Mouse (Mus musculus) activated CD4-positive, CD25-positive, alpha-beta regulatory T cell, adult 4 months (primary cell): ENCODE measurements around the gene Rps27rt. TPM values are rescaled to one million over a fixed set of nuclear protein-coding genes. Genes with fewer than 3 reads are reported as not detected.
"Not testable (repeated sequence)": the region's sequence is repeated elsewhere in the genome, so short reads cannot be mapped to it uniquely, and the experiment has no call there.

Source experiments
- ATAC-seq: one replicate; pipeline ENCODE4 v1.8.0; 2017
- polyA plus RNA-seq, 2 experiments: library from polyadenylated mRNA; unstranded; fragments of 100-300 nt; shearing (Covaris generic); gene quantifications; one replicate each; pipeline ENCODE4 v1.2.1; 2017

Gene Rps27rt
- polyA plus RNA-seq, 2 experiments from 2014 or later: 2,827 to 5,236 TPM

DNA sequence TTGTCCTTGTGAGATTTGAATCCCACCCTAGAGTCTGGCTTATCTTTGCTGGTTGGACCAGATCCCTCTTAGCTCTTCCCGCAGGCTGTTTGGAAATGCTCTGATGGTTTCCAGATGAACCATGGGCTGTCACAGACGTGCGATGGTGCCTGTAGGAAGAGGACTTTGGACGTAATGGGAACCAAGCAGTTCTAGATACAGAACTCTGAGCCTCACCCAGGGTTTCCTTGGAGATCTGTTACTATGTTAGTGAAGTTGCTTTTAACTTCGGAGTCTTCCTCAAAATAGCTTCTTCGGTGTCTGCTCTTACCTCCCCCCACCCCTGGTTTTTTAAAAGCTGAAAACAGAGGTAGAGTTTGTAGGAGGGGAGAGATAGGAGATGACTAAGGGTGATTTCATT lies 2.6 kb downstream of the Rps27rt start:
- no peak for ATAC-seq

DNA sequence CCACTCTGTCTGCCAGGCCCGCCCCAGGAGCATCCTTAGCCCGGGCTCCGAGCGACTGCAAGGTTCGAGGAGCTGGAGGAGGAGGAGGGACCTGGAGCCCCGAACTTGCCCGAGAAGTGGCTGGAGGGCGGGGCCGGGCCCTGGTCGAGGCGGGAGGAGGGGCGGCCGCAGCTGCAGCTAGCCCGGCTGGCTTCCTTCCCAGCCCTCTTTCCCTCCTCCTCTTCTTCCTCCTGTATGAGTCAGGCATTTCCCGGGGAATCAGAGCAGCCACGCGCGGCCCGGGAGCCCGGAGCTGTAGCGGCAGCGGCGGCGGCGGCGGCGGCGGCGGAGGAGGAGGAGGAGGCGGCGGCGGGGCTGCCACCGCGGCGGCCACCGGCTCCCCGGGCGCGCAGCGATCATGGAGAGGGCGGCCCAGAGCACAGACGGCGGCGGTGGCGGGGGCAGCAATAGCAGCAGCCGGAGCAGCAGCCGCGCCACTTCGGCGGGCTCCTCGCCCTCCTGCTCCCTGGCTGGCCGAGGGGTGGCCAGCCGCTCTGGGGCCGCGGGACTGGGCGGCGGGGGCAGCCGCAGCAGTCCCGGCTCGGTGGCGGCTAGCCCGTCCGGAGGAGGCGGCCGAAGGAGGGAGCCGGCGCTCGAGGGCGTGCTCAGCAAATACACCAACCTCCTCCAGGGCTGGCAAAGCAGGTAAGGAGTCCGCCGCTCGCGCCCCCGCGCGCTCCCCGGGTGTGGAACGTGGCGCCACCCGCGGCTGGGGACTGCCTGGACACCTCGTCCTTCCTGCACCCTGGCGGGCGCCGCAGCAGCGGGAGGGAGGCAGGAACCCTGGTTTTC lies 4.0 kb downstream of the Rps27rt start, which contains the start of gene Osbpl10:
Gene Osbpl10, plus strand, starts transcription at position 289 of the 831 bp plus-strand sequence.
- no peak for ATAC-seq

DNA sequence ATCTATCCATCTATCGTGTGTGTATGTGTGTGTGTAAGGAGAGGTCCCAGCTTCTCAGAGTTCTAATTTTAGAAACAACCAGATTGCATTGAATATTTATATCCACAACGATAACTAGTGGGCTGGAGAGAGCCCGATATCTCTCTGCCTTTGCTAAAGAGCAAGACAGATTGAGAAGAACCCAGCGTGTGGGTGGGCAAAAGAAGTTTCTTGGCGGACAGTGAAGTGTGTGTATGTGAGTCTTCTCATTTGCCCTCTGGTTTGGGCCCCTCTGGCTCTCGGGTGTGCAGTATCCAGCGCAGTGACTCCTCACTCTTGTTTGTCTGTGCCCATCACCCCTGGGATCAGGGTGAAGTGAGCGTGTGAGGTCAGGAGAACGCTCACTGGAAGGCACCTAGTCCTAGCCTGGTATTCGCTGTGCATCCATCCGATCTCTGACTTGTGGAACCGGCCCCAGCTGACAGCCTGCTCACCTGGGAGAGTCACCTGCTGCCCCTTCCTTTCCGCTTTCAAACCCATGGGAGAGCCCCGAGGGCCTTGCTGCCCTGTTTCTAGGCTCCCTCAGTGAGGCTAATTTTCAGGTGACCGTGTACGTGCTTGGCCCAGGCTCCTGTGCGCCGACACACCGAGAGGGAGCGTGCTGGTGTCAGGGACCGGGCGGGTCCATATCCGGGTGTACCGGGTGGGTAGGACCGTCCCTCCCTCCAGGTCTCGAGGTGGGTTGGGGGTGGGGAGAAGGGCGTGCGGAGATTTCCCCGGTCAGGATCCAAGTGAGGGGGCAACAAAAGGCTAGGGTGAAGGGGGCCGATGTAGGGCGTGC lies 4.9 kb downstream of the Rps27rt start:
- ATAC-seq: no peak

DNA sequence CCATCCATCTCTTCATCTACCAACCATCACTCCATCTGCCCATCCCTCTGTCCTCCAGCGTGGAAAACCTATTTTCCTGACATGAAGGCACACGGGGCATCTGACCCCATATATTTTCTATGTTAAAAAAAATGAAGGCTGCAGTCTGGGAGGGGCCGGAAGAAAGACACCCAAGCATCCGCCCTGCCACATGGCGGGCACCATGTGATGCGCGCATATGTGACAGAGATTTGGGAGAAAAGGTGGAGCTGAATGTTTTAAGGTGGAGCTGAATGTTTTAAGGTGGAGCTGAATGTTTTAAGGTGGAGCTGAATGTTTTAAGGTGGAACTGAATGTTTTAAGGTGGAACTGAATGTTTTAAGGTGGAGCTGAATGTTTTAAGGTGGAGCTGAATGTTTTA lies 16.3 kb downstream of the Rps27rt start:
- not testable (repeated sequence) for ATAC-seq

DNA sequence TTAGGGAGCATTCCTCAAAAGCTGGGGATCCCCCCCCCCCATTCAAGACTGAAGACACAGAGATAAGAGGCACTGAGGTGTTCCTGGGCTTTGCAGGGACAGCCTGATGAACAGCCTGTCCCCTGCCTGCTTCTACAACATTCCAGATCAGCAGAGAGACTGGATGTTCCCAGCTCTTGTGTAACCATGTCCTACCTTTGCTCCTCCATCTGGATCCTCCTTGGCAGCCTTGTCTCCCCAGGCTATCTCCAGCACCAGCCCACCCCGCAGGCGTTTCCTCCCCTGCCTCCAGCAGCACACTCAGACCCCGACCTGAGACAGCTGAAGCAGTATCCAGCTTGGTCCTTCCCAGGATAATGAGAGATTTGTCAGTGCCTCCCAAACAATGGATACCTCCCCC lies 18.4 kb downstream of the Rps27rt start:
- no peak for ATAC-seq

DNA sequence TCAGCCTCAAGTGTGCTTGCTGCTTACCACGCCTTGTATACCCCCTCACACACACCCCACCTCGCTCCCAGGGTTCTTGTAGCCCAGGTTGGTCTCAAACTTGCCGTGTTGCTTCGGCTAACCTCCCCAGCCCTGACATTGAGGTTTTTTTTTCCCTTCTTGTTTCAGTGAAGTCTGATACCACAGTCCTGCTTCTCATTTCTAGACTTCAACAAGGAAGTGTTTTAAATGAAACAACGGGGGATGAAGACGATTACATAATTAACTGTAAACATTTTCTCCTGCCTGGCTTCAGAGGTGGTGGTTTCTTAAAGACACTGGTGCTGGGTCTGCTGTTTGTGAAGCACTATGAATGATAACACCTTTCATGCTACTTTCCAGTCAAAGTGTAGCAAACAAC lies 21.7 kb downstream of the Rps27rt start:
- ATAC-seq: no peak

DNA sequence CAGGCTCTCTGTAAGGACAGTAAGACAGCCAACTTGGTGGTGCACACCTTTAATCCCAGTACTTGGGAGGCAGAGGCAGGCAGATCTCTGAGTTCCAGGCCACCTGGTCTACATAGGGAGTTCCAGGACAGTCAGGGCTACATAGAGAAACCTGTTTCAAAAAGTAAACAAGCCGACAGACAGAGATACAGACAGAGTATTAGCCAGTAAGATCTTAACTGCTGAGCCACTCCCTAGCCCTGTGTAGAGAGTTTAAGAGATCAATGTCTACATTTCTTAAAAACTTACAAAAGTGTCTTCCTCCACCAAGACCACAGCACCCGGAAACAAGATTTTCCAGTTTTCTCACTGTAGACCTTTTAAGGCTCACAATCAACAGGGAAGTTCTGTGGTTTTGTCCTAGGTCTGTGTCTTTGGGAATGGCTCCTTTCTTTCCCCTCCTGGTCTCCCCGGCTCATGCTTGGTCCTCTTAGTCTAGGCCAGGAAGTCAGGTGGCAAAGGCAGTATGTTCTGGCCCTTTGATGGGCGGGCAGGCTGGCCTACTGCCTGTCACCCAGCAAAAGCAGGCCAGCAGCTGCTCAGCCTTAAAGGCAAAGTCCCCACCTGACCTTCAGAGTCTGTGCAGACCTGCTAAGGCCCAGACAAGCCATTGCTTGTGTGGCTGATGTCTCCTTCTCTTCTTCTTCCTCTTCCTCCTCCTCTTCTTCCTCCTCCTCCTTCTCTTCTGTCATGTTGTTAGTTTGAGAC lies 22.3 kb downstream of the Rps27rt start:
- no peak for ATAC-seq

DNA sequence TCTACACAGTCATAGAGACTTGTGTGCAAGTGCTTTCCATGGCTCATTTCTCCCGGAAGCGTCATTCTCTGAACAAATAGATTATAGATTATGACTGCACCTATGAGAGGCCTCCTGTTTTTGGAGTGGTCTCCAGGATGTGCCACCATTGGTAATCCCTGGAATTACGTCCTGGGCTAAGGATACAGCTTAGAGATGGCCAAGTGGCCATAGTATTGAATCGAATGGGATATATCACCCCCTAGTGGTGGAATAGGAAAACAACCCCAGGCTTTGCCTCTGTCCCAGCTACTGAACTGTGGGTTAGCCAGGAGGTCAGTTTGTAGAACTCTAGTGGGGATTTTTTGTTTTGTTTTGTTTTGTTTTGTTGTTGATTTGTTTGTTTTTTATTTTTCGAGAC lies 25.6 kb downstream of the Rps27rt start:
- ATAC-seq: no peak

DNA sequence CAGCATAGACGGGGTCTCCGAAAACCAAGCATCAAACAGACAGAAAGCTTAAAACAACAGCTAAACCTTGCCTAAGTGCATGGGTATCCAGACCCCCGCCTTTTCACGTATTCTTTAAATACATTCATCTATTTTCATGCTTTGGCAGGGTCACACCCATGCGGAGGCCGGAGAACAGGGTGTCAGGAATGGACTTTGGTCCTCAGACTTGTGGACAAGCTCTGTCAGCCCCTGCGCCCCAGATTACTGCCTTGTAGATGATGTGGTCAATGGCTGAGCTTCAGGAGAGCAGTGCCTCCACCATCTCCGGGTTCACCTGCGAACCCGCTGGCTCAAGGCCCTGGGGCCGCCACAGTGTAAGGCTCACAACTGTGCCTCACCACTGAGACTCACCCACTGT lies 27.2 kb downstream of the Rps27rt start:
- no peak for ATAC-seq

DNA sequence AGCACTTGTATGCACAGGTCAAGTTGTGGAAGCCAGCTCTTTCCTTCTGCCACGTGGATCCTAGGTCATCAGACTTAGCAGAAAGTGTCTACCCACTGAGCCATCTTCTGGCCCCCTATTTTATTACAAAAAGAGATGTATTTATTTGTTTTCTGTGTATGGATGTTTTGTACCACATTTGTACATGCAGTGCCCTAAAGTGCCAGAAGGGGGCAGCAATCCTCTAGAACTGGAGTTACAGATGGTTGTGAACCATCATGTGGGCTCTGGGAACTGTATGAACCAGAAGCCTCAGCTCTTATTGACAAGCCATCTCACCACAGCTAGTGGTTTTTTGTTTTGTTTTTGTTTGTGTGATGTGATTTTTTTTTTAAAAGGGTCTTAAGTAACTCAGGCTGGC lies 29.7 kb downstream of the Rps27rt start:
- ATAC-seq: no peak

DNA sequence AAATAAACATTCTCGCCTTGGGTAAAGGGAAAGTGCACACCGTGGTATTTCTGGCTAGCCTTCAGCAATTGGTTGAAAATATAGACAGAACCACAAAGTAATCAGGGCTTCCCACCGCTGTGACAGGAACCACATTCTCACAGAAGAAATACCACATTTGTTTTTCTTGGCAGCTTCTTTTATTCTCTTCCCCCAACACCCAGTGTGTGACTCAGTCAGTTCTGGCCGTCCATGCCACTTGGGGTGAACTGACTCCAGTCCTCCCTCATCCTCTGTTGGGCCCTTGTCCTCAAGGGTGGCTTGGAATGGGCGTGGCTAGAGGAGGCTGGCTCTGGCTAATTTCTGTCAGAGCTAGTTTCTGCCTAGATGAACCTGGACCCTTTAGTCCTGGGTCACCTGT lies 34.1 kb downstream of the Rps27rt start:
- ATAC-seq: no peak

DNA sequence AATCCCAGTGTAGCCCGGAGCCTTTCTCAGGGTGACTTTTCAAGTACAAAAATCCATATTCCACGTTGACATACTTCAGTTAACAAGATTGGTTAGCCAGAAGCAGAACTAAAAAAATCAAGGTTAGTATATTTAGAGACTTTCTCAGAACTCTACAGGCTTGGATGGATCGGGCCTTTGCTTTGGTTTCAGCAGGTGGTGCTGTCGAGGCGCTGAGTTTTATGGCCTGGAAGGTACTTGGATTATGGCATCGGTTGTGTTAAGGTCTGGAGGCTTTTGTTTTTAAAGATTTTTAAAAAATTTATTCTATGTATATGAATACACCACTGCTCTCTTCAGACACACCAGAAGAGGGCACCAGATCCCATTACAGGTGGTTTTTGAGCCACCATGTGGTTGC lies 37.0 kb downstream of the Rps27rt start:
- ATAC-seq: no peak

DNA sequence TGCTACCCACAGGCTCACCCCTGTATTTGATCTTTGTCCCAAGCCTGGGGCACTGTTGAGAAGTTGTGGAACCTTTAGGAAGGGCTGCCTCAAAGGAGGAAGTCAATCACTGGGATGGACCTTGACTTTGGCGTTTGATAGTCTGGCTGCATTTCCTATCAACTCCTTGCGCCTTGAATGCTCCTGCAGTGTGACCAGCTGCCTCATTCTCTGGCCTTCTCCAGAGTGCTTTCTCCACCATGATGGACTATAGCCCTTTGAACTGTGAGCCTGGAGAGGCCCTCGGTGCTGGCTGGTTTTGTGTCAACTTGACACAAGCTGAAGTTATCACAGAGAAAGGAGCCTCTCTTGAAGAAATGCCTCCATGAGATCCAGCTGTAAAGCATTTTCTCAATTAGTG lies 37.9 kb downstream of the Rps27rt start:
- no peak for ATAC-seq

DNA sequence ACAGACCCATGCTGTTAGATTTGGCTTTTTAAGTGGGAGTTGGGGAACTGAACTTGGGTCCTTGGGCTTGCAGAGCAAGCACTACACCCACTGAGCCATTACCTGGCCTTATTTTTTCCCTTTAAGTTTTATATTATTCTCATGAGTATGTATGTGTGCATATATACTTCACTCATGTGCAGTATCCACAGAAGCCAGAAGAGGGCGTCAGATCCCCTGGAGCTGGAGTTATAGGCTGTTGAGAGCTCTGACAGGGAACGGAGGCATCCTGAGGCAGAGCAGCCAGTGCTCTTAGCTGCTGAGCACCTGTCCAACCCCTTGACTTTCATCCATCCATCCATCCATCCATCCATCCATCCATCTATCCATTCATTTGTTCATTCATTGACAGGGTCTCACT lies 45.9 kb downstream of the Rps27rt start:
- no peak for ATAC-seq

DNA sequence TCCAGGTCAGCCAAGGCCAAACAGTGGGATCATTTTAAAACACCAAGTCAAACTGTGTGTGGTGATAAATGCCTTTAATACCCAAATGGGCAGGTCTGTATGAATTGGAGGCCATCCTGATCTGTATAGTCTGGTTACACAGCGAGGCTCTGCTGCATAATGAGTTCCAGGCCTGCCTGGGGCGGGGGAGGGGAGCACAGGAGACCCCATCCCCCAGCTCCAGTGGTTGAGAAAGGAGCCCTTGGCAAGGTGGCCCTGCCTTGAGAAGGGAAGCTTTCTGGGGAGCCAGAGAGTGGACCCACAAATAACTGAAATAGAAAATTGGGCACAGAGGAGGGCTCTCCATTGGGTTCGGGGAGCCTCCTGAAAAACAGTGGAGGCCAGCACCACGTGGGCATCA lies 47.2 kb downstream of the Rps27rt start:
- ATAC-seq: no peak

DNA sequence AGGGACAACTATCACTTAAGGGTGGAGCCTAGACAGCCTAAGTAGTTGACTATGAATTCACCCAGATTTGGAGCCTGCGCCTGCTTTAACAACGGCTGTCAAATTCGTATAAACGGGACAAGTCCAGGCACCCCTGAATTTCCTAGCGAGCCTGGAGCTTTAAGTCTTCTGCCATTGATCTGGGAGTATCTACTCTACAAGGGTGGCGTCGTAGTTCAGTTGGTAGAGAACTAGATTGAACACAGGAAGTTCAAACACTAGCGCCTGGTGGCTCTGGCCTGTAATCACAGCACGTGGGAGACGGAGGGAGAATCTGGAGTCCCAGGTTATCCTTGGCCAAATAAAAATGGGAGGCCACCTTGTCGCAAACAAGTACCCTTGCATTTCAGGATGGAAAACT lies 48.3 kb downstream of the Rps27rt start:
- ATAC-seq: peak; percentile 56

DNA sequence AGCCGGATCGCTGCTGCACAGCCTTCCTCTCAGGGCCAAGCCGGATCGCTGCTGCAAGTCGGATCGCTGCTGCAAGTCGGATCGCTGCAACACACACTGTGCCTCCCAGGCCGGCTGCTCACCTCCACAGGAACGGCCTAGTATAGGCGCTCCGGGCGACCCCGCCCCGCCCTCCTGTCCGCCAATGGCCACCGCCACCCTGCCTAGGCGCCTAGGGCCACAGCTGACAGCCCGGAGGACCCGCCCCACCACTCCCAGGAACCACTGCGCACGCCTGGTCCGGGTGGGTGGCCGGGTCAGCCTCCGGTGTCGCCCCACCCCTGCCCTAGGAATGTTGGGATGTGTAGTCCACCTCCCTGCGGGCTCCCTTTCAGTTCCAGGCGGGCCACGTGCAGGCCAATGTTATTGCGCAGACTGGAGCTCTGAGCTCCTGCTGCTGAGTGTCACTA lies 48.8 kb downstream of the Rps27rt start, which contains the start of gene Gpd1l:
Gene Gpd1l, minus strand, starts transcription at position 265 of the 449 bp plus-strand sequence.
- ATAC-seq: peak; percentile 81

DNA sequence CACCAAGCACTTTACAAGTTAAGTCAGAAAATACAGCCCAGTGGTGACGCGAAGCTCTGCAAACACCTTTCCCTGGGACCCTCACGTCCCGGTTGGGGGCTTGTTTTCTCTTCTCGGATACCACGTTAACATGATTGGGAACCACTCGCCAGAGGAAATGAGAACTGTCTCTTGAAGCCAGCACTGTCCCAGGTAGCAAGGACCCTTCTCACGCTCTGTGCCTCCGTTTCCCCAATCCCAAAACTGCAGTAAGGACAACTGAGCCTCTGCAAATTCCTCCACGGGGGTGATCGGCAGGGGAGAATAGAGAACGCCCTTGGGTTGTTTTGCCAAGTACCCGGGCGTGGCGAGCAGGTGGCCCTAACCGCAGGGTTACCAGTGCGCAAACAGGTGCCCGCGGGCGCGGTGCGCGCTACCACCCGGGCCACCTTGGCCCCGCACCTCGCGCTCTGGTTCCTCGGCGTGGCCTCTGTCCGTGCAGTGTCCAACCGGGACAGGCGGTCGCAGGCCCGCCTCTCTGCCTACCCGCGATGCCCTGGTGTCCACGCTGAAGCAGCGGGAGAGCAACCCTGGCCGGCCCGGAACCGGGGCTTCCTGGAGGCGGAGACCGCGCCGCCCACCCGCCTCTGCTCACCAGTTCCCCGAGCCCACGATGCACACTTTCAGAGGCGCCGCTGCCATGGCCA lies 49.4 kb downstream of the Rps27rt start:
- peak; percentile 30 for ATAC-seq

DNA sequence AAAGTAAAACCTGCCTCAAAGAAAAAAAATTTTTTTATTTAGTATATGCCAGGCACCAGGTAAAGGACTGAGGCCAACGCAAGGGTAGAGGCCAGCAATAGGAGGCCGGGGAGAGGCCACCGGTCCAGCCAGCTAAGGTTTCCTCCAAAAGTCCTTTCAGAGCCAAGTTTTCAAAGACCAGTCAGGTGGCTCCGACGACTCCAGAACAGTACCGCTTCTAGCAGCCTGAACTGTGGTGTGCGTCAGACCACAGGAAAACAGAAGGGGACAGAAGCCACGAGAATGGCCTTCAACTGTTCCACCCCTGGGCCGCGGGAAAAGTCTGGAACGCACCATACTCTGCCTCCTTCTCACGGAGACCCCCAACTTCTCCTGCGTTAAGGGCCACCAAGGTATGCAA lies 49.9 kb downstream of the Rps27rt start:
- ATAC-seq: no peak
